Mouse (Mus musculus): ENCODE data around the gene Apba3. TPM values are rescaled to one million over a fixed set of nuclear protein-coding genes. Genes with fewer than 3 reads are reported as not detected.
A peak's percentile ranks its signal among the peaks of the same experiment; 100 is the strongest.

Apba3 gene
- polyA plus RNA-seq, 1 experiment from 2014 or later: 26.7 TPM

DNA sequence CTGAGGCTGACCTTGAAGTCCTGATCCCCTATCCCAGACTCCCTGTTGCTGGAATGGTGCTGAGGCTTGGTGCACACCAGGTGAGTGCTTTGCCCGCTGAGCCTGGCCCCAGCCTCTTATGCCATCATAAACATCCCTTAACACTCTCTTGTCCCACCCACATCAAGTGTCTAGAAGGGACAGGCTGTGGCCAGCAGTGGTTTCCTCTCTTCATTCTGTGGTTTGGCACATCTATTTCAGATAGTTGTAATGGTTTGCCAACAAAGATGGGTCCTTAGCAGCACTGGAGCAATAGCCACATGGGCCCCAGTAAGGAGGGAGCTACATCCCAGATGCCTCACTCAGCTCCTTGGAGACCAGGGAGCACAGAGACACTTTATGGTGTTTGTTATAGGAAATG lies 11.9 kb upstream of the Apba3 start:
- DNase-seq (no peak), ATAC-seq (ENCODE audit: low read depth) (no peak)
- no peaks in the 10 kb centered on the region for H3K9me3 ChIP-seq (replicated peaks)
- peaks cover 88% of the 10 kb centered on the region for H3K27me3 ChIP-seq
- no peak overlapping the region for H3K27ac ChIP-seq
- H3K9ac ChIP-seq: no peak overlapping the region
- H3K4me1 ChIP-seq (replicated peaks): peaks cover 18% of the 10 kb centered on the region
- H3K4me2 ChIP-seq: no peak overlapping the region
- no peak overlapping the region for H3K4me3 ChIP-seq (replicated peaks)
- 15% methylated on average over 1 of the region's 1 CpGs for WGBS (ENCODE audit: insufficient replicate concordance)
- no peaks in the 10 kb centered on the region for H3K36me3 ChIP-seq

DNA sequence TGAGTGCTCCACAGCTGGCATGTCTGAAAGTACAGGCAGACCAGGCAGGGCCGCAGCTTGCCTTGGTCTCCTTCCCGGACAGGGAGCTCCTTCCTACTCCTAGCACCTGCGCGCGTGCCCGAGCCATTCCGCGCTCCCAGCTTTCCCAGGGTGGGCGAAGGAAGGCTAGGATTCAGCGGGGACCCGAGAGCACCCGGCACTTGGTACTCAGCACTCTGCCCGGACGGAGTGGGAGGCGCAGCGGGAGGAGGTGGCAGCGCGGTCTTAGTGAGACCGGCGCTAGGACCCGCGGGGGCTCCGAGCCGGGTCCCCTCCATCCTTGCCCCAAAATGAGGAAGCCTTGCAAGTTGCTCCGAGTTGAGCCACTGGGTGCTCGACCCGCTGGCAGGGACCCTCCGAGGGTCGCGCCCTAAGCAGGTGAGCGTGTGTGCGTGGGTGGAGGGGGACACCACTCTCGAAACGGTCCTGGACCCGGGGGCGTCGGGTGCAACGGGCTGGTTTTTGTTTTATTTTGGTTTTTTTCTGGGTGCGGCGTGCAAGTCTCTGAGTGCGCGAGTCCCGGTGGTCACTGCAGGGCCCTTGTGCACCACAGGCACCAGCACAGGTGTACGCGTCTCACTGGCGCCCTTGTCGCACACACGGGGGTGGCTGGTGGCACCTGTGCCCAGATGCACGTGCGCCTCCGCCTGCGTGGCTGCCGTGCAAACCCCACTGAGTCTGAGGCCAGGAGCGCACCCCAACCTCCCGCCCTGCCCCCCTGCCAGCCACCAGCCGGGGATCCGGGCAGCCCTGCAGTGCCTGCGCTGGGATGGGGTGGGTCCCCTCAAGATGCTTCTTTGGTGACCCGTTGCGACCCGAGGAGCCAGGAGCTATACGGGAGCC lies 9.4 kb upstream of the Apba3 start:
- no peaks in the 10 kb centered on the region for H3K36me3 ChIP-seq
- H3K4me1 ChIP-seq (replicated peaks): peaks cover 9% of the 10 kb centered on the region
- no peak overlapping the region for H3K27ac ChIP-seq
- H3K4me3 ChIP-seq (replicated peaks): peak overlapping the region; percentile 44
- no peaks in the 10 kb centered on the region for H3K9me3 ChIP-seq (replicated peaks)
- 2% methylated on average over 62 of the region's 62 CpGs for WGBS (ENCODE audit: insufficient replicate concordance)
- DNase-seq (no peak), ATAC-seq (ENCODE audit: low read depth) (no peak)
- peak overlapping the region; percentile 62 for H3K4me2 ChIP-seq
- peak overlapping the region; percentile 40 for H3K9ac ChIP-seq
- peaks cover 78% of the 10 kb centered on the region for H3K27me3 ChIP-seq

DNA sequence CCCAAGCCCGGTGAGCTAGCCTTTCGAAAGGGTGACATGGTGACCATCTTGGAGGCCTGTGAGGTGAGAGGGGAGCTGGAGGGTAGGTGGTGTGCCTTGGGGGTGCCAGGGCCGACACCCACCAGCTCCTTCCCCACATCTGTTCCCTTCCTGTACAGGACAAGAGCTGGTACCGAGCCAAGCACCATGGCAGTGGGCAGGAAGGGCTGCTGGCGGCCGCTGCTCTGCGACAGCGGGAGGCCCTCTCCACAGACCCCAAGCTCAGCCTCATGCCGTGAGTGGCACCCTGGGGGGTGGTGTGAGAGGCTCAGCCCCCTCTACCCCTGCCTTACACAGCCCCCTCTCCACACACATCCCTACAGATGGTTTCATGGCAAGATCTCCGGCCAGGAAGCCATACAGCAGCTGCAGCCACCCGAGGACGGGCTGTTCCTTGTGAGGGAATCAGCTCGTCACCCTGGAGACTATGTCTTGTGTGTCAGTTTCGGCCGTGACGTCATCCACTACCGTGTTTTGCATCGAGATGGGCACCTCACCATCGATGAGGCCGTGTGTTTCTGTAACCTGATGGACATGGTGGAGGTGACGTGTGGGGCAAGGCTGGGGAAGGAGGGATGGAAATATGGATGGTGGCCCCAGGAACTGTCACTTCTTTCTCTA lies 7.4 kb upstream of the Apba3 start:
- H3K27me3 ChIP-seq: peaks cover 59% of the 10 kb centered on the region
- ATAC-seq (ENCODE audit: low read depth): no peak
- H3K4me1 ChIP-seq (replicated peaks): peaks cover 7% of the 10 kb centered on the region
- H3K4me2 ChIP-seq: no peak overlapping the region
- DNase-seq: no peak
- peaks cover 14% of the 10 kb centered on the region for H3K36me3 ChIP-seq
- H3K27ac ChIP-seq: no peak overlapping the region
- H3K9me3 ChIP-seq (replicated peaks): no peaks in the 10 kb centered on the region
- H3K9ac ChIP-seq: no peak overlapping the region
- H3K4me3 ChIP-seq (replicated peaks): no peak overlapping the region
- WGBS (ENCODE audit: insufficient replicate concordance): 43% methylated on average over 21 of the region's 21 CpGs

DNA sequence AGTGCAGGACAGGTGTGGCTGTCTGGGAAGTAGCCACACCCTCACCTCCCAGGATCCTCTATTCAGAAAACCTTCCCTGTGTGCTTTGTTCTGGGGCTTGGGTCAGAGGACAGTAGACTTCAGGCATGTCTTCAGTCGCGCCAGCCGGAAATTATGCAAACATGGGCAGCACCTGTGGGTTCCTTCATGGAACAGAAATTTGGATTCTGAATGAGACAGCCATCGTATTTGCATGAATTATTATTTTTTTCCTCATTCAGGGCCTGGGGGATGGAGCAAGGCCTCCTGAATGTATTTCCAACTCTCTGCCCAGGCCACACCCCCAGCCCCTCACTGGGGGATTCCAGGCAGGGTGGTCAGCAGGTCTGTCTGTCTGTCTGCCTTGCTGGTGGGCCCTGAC lies 5.7 kb upstream of the Apba3 start:
- WGBS (ENCODE audit: insufficient replicate concordance): 87% methylated on average over 4 of the region's 4 CpGs
- H3K4me1 ChIP-seq (replicated peaks): peaks cover 18% of the 10 kb centered on the region

DNA sequence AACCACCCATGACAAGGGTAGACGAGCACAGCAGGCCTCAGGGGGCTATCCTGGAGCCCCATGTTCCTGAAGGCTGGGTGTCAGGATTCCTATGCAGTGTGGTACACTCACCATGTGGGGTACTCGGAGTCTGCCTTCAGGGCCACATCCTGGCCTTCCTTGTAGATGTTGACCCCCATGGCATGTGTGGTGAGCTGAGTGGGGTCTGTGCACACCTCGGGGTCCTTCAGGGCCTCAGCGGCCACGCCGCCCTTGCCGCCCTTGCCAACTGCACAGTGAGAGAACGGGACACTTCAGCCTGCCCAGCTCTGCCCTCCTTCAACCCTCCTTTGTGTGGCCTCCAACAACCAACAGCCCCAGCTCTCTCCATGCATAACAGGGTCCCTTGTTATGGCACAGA lies 1.2 kb upstream of the Apba3 start:
- H3K9me3 ChIP-seq (replicated peaks): no peaks in the 10 kb centered on the region
- DNase-seq (no peak), ATAC-seq (ENCODE audit: low read depth) (no peak)
- WGBS (ENCODE audit: insufficient replicate concordance): 86% methylated on average over 8 of the region's 8 CpGs
- H3K27ac ChIP-seq: peak overlapping the region; percentile 58
- H3K4me3 ChIP-seq (replicated peaks): peak overlapping the region; percentile 76
- H3K4me1 ChIP-seq (replicated peaks): peaks cover 39% of the 10 kb centered on the region
- H3K36me3 ChIP-seq: peaks cover 29% of the 10 kb centered on the region
- H3K9ac ChIP-seq: peak overlapping the region; percentile 76
- peaks cover 2% of the 10 kb centered on the region; the same call in 1 of the 2 replicates for H3K27me3 ChIP-seq
- peak overlapping the region; percentile 82 for H3K4me2 ChIP-seq

More for the DNA sequence above, 5.7 kb upstream of the Apba3 start:
- Histone ChIP-seq H3K4me2 (no peak overlapping the region), H3K27ac (no peak overlapping the region), H3K9ac (no peak overlapping the region), H3K4me3 (replicated peaks) (no peak overlapping the region), H3K36me3 (peaks cover 28% of the 10 kb centered on the region), H3K27me3 (peaks cover 46% of the 10 kb centered on the region), H3K9me3 (replicated peaks) (no peaks in the 10 kb centered on the region)
- DNase-seq: no peak
- no peak for ATAC-seq (ENCODE audit: low read depth)

DNA sequence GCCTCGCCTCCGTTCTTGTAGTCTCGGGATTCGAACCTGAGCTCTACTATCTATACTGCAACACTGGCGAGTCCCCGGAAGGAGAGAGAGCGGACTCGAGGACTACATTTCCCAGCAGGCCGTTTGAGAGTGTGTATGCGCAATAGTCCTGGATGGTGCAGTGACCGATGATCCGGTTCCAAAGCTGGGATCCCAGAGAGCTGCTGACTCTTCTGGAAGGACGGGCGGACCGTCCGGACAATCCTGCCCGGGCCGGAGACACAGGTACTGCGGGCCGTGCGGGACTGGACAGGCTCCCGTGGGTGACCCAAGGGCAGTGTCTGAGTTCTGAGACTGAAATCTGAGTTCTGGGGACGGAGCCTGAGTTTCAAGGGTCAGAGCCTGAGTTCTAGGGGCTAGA lies 1.3 kb downstream of the Apba3 start:
- Histone ChIP-seq H3K36me3 (peaks cover 53% of the 10 kb centered on the region), H3K27ac (peak overlapping the region; percentile 67), H3K27me3 (no peaks in the 10 kb centered on the region), H3K9ac (peak overlapping the region; percentile 88), H3K4me1 (replicated peaks) (peaks cover 39% of the 10 kb centered on the region), H3K9me3 (replicated peaks) (no peaks in the 10 kb centered on the region), H3K4me3 (replicated peaks) (peak overlapping the region; percentile 76), H3K4me2 (peak overlapping the region; percentile 82)
- DNase-seq (peak; percentile 74), ATAC-seq (ENCODE audit: low read depth) (peak; percentile 53)
- WGBS (ENCODE audit: insufficient replicate concordance): 5% methylated on average over 23 of the region's 23 CpGs

DNA sequence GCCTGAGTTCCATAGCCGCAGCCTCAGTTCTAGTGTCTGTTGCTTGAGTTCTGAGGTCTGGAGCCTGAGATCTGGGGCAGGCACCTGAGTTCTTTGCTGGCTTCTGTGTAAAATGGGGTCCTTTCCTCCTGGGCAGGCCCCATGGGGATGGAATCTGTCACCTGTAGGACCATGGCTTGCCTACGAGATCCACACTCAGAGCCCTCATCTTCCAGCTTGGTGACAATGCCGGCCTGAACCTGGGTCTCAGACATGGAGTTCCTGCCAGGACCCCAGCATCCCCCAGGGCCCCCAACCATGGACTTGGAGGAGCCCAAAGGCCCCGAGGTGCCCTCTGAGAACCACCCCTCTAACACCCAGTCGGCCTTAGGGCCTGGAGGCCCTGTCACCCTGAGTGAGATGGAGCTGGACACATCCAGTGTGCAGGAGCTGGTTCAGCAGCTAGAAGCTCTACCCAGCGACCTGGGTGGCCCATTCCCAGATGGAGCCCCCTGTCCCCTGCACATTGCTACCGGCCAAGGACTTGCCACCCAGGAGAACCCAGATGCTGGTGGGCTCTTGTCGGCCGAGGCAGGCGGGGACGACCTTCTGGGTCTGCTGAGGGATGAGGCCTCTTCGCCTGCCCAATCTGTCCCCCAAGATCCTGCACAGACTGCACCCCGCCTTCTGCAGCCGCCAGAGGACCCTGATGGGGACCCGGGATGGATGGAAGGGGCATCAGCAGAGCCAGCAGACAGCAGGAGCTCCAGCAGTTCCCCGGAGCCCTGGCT lies 2.1 kb downstream of the Apba3 start:
- no peak for DNase-seq
- H3K4me2 ChIP-seq: peak overlapping the region; percentile 82
- H3K4me1 ChIP-seq (replicated peaks): peaks cover 39% of the 10 kb centered on the region
- H3K36me3 ChIP-seq: peaks cover 53% of the 10 kb centered on the region
- H3K4me3 ChIP-seq (replicated peaks): peak overlapping the region; percentile 76
- no peak for ATAC-seq (ENCODE audit: low read depth)
- no peaks in the 10 kb centered on the region for H3K27me3 ChIP-seq
- peak overlapping the region; percentile 67 for H3K27ac ChIP-seq
- no peaks in the 10 kb centered on the region for H3K9me3 ChIP-seq (replicated peaks)
- peak overlapping the region; percentile 88 for H3K9ac ChIP-seq
- WGBS (ENCODE audit: insufficient replicate concordance): 80% methylated on average over 16 of the region's 16 CpGs

DNA sequence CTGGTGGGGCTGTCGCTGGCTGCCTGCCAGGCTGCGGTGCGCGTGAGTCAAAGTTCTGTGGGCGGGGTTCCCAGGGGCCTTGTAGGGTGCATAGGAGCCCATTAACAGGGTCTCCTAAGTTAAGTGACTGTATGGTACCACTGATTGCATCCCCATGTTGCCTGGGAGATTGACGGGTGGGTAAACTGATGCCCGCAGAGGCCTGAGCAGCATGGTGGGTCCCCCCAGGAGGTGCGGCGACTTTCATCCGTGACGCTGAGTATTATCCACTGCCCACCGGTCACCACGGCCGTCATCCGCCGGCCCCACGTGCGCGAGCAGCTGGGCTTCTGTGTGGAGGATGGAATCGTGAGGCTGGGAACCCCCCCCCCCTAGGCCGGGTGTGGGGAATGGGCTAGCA lies 5.6 kb downstream of the Apba3 start:
- Histone ChIP-seq H3K9me3 (replicated peaks) (no peaks in the 10 kb centered on the region), H3K27me3 (peaks cover 3% of the 10 kb centered on the region; the same call in 1 of the 2 replicates), H3K4me3 (replicated peaks) (no peak overlapping the region), H3K9ac (no peak overlapping the region), H3K4me1 (replicated peaks) (peaks cover 21% of the 10 kb centered on the region), H3K4me2 (no peak overlapping the region), H3K36me3 (peaks cover 34% of the 10 kb centered on the region), H3K27ac (no peak overlapping the region)
- no peak for DNase-seq
- ATAC-seq (ENCODE audit: low read depth): no peak
- 79% methylated on average over 21 of the region's 21 CpGs for WGBS (ENCODE audit: insufficient replicate concordance)

DNA sequence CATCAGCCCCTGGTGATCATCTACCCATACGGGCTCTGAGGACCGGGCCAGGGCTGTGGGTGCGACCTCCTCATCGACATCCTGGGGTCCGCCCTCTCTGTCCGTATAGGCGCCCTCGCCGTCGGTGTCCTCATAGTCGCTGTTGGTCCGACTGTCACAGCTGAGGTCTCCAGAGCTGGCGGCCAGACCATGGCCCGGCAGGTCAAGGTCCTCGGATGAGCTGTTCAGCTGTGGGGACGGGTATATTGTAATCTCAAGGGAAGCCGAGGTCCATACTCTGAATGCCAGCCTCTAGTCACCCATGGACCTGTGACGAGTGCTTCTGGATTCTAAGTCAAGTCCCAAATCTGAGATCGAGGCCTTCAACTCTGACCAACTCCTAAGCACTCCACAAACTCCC lies 7.1 kb downstream of the Apba3 start:
- no peak overlapping the region for H3K9ac ChIP-seq
- H3K4me2 ChIP-seq: no peak overlapping the region
- no peak for DNase-seq
- H3K36me3 ChIP-seq: peaks cover 34% of the 10 kb centered on the region
- H3K27me3 ChIP-seq: peaks cover 14% of the 10 kb centered on the region
- no peak for ATAC-seq (ENCODE audit: low read depth)
- no peaks in the 10 kb centered on the region for H3K9me3 ChIP-seq (replicated peaks)
- no peak overlapping the region for H3K27ac ChIP-seq
- peaks cover 6% of the 10 kb centered on the region for H3K4me1 ChIP-seq (replicated peaks)
- no peak overlapping the region for H3K4me3 ChIP-seq (replicated peaks)
- WGBS (ENCODE audit: insufficient replicate concordance): 83% methylated on average over 19 of the region's 19 CpGs

DNA sequence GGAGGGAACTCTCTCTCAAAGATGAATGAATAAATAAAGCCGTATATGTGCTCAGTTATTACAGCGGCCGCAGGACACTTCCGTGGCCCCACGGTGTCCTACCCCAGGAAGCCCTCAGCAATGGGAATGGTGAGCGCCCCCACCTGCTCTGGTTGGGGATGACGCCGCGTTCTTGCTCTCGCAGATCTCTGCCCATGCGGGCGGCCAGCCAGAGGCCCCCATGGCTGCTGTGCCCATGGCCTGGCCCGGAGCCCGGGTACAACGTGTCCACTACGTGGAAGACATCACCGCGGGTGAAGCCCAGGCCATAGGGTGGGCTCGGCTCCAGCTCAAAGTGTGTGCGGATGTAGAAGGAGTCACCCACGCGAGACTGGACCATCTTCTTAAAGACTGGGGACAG lies 10.9 kb downstream of the Apba3 start:
- Histone ChIP-seq H3K9ac (no peak overlapping the region), H3K36me3 (peaks cover 11% of the 10 kb centered on the region), H3K4me1 (replicated peaks) (peaks cover 4% of the 10 kb centered on the region; the same call in 1 of the 2 replicates), H3K27ac (no peak overlapping the region), H3K4me2 (no peak overlapping the region), H3K4me3 (replicated peaks) (no peak overlapping the region), H3K9me3 (replicated peaks) (no peaks in the 10 kb centered on the region), H3K27me3 (peaks cover 52% of the 10 kb centered on the region)
- no peak for DNase-seq
- no peak for ATAC-seq (ENCODE audit: low read depth)
- WGBS (ENCODE audit: insufficient replicate concordance): 68% methylated on average over 22 of the region's 22 CpGs

DNA sequence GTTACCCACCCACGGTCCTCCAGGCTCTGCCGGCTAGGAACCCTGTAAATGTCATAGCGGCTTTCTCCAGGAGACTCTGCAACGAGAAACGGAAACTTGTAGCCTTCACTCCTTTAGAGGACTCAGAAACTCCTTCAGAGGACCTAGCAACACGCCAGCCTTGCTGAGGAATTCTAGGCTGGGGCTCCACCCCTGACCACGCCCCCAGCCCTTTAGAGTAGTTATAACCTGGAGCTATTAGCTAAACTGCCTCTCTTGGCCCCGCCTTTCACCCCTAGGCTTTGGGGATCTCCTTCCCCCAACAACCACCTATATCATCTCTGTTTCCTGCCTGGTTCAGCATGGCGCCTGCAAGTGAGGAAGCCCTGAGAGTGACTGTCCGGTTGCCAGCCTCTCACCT lies 12.7 kb downstream of the Apba3 start:
- 25% methylated on average over 10 of the region's 10 CpGs for WGBS (ENCODE audit: insufficient replicate concordance)
- Histone ChIP-seq H3K9me3 (replicated peaks) (no peaks in the 10 kb centered on the region), H3K36me3 (no peaks in the 10 kb centered on the region), H3K4me3 (replicated peaks) (no peak overlapping the region), H3K4me1 (replicated peaks) (peaks cover 4% of the 10 kb centered on the region; the same call in 1 of the 2 replicates), H3K27me3 (peaks cover 70% of the 10 kb centered on the region), H3K27ac (no peak overlapping the region), H3K4me2 (no peak overlapping the region), H3K9ac (no peak overlapping the region)
- DNase-seq (no peak), ATAC-seq (ENCODE audit: low read depth) (no peak)

Data from liver, embryonic 13.5 days (tissue).